Mouse (Mus musculus) thymus, postnatal 36 days (tissue): ENCODE measurements around the gene Gm10837.
"Not testable (repeated sequence)": the region's sequence is repeated elsewhere in the genome, so short reads cannot be mapped to it uniquely, and the experiment has no call there.

Experiments
- DNase-seq, 2 experiments: peaks; one replicate each; pipeline ENCODE4 v3.0.0; 2022; ENCODE audit warnings: mixed read lengths in 2 of 2

The Gm10837 gene

DNA sequence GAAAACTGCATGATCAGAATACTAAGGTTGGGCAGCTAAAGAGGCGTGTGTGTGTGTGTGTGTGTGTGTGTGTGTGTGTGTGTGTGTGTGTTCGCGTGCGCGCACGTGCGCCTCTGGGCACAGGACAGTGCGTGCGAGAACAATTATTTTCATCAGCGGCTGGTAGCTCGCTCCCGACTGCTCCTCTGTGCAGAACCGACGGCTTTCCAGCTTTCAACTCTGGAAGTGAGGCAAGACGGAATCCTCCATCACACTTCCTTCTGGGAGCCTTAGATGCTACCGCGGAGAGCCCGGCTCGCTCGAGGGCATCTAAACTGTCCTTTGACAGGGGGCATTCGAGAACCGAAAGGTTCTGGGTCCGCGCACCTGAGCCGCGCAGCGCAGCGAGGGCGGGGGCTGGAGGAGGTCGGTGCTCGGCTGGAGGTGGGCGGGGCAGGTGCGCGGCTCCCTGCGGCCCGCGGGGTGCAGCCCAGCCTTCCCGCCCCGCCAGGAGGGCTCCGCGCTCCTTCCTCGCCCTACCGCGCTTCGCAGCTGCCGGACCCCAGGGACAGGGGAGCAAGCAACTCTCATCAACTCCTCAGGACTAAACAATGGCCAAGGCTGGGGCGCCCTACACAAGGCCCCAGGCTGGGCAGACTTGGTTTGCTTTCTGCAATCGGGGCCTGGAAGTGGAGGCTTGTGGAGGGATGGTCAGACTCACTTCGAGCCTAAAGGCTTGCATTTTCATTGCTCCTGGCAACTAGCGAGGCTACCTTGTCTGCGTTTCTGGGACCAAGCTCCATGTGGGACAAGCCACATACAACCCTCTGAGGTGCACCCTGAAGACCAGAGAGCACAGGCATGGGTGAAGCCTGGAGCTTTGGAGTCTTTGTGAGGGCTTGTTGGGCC lies at the start of gene Gm10837:
TSS of gene Gm10837 (plus strand) at position 146 of the 888 bp plus-strand sequence.
- DNase-seq: no peak

GRCm38 (mm10) chr14:122449601-122450495 lies 40.5 kb upstream of the Gm10837 start:
- no peak for DNase-seq

DNA sequence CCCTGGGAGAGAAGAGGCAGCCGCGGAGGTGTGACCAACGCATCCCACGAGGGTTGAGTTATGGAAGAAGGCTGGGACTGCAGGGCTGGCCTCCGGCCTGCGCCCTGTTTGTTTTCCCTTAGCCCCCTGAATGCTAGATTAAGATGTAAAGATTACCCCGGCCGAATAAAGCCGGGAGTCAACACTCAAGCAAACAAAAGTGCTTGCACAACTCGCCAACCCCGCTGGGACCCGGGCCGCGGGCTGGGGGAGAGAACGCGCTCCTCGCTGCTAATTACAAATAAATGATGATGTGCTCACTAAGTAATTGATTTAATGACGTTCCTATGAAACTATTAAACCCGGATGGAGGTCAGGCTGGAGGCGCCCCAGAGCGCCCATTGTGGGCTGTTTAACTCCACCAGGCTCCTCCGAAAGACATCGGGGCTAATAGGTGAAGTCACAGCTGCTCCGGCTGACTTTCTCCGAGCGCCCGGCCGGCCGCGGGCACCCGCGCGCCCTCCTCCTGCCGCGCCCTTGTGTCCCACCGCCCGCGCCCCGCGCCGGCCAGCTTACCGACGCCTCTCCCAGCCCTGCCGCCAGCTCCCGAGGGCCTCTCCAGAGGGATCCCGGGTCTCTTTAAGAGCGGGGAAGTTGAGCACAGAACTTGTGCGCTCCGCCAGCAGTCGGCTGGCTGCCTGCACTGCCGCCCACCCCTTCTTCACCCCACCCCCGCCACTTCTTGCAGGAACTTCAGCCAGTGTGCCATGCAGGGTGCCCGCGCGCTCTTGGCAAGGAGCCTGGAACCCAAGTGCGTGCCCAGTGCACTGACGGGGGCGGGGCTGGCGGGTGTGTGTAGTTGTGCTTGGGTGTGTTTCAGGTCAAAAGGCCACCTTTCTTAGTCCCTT lies 39.6 kb upstream of the Gm10837 start, which contains the start of gene Gm5089:
TSS of gene Gm5089 (minus strand) at position 620 of the 887 bp plus-strand sequence.
- no peak for DNase-seq

DNA sequence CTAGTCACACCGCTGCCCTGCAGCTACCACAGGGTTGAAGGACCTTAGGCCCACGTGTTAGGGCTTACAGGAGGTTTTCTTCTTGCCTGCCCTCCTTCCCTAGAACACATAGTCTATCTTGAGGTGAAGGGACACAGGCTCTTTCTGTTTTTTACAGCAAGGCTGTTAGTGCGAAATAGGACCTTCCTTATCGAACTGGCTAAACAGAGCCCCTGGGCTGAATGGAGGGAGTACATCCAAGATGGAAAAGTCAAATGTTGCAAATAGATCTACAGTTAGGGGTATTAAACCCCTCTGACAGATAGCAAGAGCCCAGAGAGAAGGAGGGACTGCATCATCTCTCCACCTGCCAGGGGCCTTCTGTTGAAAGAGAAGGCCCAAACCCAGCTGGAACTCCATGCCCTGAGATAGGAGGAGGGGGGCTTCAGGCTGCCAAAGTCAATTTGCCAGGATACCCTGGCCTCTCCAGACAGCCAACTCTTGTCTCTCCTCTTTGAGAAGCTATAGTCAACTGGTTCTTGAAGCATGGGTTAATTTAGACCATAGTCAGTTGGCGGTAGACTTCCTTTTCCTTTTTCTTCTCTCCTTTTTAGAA lies 38.7 kb upstream of the Gm10837 start:
- no peak for DNase-seq

GRCm38 (mm10) chr14:122452701-122453387 lies 37.5 kb upstream of the Gm10837 start:
- no peak for DNase-seq

- DNase-seq: no peak
Observed at GRCm38 (mm10) chr14:122453388-122453995, 36.9 kb upstream of the Gm10837 start.

GRCm38 (mm10) chr14:122453996-122454738 lies 36.2 kb upstream of the Gm10837 start:
- no peak for DNase-seq

- no peak for DNase-seq
Observed at GRCm38 (mm10) chr14:122454901-122455561, 35.4 kb upstream of the Gm10837 start.

DNA sequence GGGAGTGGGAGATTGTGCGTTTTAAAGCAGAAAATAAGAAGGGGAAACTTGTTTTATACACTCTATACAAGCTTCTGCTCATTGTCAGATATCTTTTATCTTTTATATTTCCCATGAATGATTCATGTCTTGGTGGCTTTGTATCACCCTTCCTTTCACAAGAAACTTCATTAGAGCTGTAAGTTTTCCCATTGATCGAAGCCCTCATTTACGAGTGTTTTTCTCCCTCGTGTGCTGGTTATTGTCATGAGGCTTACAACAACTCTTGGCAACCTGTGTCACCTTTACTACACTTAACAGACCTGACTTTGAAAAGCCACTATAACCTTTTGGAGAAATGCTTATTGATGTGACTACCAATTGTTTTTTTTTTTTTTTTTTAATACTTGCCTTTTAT lies 34.8 kb upstream of the Gm10837 start:
- DNase-seq: no peak

- not testable (repeated sequence) for DNase-seq
Observed at GRCm38 (mm10) chr14:122459332-122459731, 31.1 kb upstream of the Gm10837 start.

GRCm38 (mm10) chr14:122459776-122460175 lies 30.6 kb upstream of the Gm10837 start:
- DNase-seq: no peak

GRCm38 (mm10) chr14:122460226-122460625 lies 30.2 kb upstream of the Gm10837 start:
- DNase-seq: no peak

DNA sequence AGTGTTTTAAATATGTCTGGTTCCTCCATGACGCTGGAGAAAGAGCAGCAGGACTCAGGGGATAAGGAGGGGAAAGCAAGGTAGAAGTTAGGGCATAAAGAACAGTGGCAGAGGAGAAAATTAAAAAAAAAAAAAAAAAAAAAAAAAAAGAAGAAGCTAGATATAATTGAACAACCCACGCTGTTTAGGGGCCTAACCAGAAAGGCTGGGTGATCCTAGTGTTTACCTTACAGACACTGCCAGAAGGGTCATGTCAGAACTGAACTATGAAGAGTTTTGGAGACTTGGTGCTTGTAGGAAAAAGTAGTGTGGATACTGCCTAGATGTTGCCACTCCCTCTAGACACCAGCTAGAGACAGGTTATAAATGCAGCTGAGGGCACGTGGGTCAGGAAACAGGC lies 28.9 kb upstream of the Gm10837 start:
- no peak for DNase-seq

DNA sequence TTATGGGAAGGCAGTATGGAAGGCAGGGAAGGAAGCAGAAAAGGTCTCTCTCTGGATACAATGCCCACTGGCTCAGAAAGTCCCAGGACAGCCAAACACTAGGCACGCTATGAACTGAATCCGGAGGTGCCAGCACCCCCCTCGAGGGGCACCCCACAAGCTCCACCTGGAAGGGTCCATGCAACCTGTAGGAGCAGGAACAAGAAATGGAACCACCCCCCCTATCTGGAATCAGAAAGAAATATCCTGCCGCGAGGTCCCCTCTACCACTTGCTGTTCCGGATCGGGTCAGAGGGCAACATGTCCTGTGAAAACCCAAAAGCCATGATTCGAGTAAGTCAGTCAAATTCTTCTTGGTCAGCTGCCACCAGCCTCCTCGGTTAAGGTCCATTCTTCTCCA lies 28.4 kb upstream of the Gm10837 start:
- no peak for DNase-seq

- no peak for DNase-seq
Observed at GRCm38 (mm10) chr14:122462689-122463079, 27.7 kb upstream of the Gm10837 start.

DNA sequence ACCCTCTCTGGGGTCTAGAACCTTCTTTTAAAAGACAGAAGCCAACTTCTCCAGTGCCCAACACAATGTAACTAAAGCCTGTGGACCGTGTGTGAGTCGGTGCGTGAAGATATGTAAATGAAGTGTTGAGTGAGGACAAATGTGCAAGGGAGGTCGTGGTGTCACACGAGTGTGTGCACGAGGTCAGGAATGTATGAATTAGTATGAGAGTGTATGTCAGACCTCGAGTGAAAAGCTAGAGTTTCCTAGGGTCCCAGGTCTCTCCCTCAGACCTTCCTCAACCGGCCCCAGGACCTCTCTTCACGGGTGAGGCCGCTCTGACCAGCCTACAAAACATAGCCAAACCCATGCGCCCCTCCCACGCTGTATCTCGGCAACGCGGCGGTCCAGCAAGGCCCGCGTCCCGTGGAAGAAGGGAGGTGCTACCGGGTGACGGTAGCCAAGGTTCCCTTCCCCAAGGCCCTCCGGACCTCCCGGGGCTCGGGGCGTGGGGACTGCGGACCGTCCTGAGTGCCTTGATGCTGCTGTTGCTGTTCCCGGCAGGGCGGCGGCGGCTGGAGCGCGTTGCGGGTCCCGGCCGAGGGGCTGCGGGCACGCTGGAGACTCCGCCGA lies 27.2 kb upstream of the Gm10837 start:
- no peak for DNase-seq

GRCm38 (mm10) chr14:122463734-122464341 lies 26.5 kb upstream of the Gm10837 start:
- DNase-seq: peak in 1 of 2 experiments; percentile 29

DNA sequence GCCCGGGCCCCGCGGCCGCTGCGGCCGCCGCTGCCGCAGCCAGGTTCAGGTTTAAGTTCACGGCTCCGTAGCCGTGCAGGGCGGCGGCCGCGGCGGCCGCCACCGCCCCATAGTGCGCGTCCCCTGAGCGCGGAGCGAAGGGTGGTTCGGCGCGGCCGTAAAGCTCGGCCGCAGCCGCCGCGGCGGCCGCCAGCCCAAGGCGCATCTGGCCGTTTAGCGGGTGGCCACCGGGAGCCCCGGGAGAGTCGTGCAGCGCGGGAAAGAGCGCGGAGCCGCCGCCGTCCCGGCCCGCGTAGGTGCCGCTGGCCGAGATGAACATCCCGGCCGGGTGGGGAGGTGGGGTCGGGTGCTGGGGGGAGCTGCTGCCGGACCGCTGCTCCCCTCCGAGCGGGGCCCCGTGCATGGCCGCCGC lies 26.0 kb upstream of the Gm10837 start:
- DNase-seq: no peak
